Mouse (Mus musculus) intestine, embryonic 15.5 days (tissue): ENCODE results near the gene Retreg2. TPM values are rescaled to one million over a fixed set of nuclear protein-coding genes. Genes with fewer than 3 reads are reported as not detected.

Experiments
- ATAC-seq: fragments of 200-750 bp; cut with Nextera tagmentation; 2 replicates; pipeline ENCODE4 v1.8.0; 2017; ENCODE audit warnings: moderate TSS enrichment, moderate library complexity
- H3K27ac ChIP-seq: fragments of 300-500 bp; sonication (generic); 2 replicates; pipeline ENCODE4 v1.5.1; 2015; ENCODE audit warnings: mild to moderate bottlenecking, inconsistent platforms
- H3K27me3 ChIP-seq: fragments of 300-500 bp; sonication (generic); replicated peaks from 2 replicates; pipeline ENCODE4 v1.6.1; 2015; ENCODE audit warnings: inconsistent platforms
- H3K36me3 ChIP-seq: fragments of 300-500 bp; sonication (generic); 2 replicates; pipeline ENCODE4 v1.6.1; 2015; ENCODE audit warnings: inconsistent platforms
- H3K4me1 ChIP-seq: fragments of 300-500 bp; sonication (generic); replicated peaks from 2 replicates; pipeline ENCODE4 v1.6.1; 2015; ENCODE audit warnings: inconsistent platforms
- H3K4me2 ChIP-seq: fragments of 300-500 bp; sonication (generic); replicated peaks from 2 replicates; pipeline ENCODE4 v1.6.1; 2015; ENCODE audit warnings: mild to moderate bottlenecking, inconsistent platforms
- H3K4me3 ChIP-seq: fragments of 300-500 bp; sonication (generic); replicated peaks from 2 replicates; pipeline ENCODE4 v1.5.1; 2015; ENCODE audit warnings: inconsistent platforms
- H3K9ac ChIP-seq: fragments of 300-500 bp; sonication (generic); 2 replicates; pipeline ENCODE4 v1.6.1; 2015; ENCODE audit warnings: inconsistent platforms
- H3K9me3 ChIP-seq: fragments of 300-500 bp; sonication (generic); 2 replicates; pipeline ENCODE4 v1.6.1; 2016; ENCODE audit warnings: inconsistent platforms
- WGBS: fragments of 180-500 bp; shearing (Covaris S2); methylation state at CpG from one replicate; pipeline ENCODE4 v1.1.7; 2015; 5-methylcytosine and 5-hydroxymethylcytosine counted together
- polyA plus RNA-seq: library from polyadenylated mRNA; unstranded; fragments of >200 nt; fragmentation: Nextera tagmentation; extraction: Ambion mirVana; gene quantifications from 2 replicates; pipeline ENCODE4 v1.2.1, GENCODE M21; 2015

Retreg2 gene
- 49.5 and 51.1 TPM in 2 replicates for polyA plus RNA-seq

GRCm38 (mm10) chr1:75142301-75143261 lies at the start of gene Retreg2, which contains the start of gene Cnppd1:
TSS of gene Retreg2 (plus strand) at chr1:75142778.
TSS of gene Cnppd1 (minus strand) at chr1:75142711.
- H3K4me3 ChIP-seq: peak within 1 kb of the TSS; percentile 98
- peaks cover 29% of the 10 kb centered on the region for H3K36me3 ChIP-seq
- H3K4me1 ChIP-seq: peaks cover 17% of the 10 kb centered on the region; the same call in 1 of the 2 replicates
- H3K27me3 ChIP-seq: no peaks in the 10 kb centered on the region
- H3K4me2 ChIP-seq: peak within 1 kb of the TSS; percentile 89
- H3K27ac ChIP-seq: peak within 1 kb of the TSS; percentile 98
- peak; percentile 94 for ATAC-seq
- no peaks in the 10 kb centered on the region for H3K9me3 ChIP-seq
- peak within 1 kb of the TSS; percentile 96 for H3K9ac ChIP-seq
- 0% methylated on average over 90 of the region's 91 CpGs for WGBS

GRCm38 (mm10) chr1:75122211-75122610 lies 20.4 kb upstream of the Retreg2 start:
- Histone ChIP-seq H3K9me3 (no peaks in the 10 kb centered on the region), H3K4me1 (peaks cover 6% of the 10 kb centered on the region; the same call in 1 of the 2 replicates), H3K9ac (no peak overlapping the region), H3K4me3 (no peak overlapping the region), H3K4me2 (no peak overlapping the region), H3K27ac (no peak overlapping the region), H3K27me3 (no peaks in the 10 kb centered on the region), H3K36me3 (no peaks in the 10 kb centered on the region)
- 78% methylated on average over 3 of the region's 3 CpGs for WGBS
- no peak for ATAC-seq

- H3K4me1 ChIP-seq: peaks cover 6% of the 10 kb centered on the region; the same call in 1 of the 2 replicates
- peak; percentile 99 for ATAC-seq
- H3K4me2 ChIP-seq: peak within 1 kb of the TSS; percentile 63
- WGBS: 1% methylated on average over 56 of the region's 56 CpGs
- no peaks in the 10 kb centered on the region for H3K9me3 ChIP-seq
- no peaks in the 10 kb centered on the region for H3K27me3 ChIP-seq
- H3K4me3 ChIP-seq: peak within 1 kb of the TSS; percentile 57
- no peaks in the 10 kb centered on the region for H3K36me3 ChIP-seq
- peak within 1 kb of the TSS; percentile 64 for H3K9ac ChIP-seq
- H3K27ac ChIP-seq: peak within 1 kb of the TSS; percentile 99
Measured at GRCm38 (mm10) chr1:75124346-75125321, 17.9 kb upstream of the Retreg2 start, which contains the start of gene Nhej1. TSS of gene Nhej1 (minus strand) at chr1:75125200.

DNA sequence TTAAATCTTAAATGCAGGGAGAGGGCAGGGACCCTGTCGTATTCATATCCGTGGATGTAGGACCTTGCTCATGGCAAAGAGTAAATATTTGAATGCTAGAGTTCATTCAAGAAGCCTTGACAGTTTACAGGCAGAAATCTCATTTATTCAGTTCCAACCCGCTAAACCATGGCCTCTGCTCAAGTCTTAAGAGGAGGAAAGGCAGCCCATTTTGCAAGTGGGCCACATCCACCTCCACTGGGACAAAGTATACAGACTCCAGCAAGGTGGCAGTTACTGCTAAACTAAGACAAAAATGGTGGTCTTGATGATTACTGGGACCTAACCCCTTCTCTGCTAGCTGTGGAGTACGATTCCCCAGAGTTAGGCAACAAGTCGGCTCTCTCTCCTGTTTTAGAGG lies 17.2 kb upstream of the Retreg2 start:
- Histone ChIP-seq H3K36me3 (no peaks in the 10 kb centered on the region), H3K9ac (peak overlapping the region; percentile 64; the same call in 1 of the 2 replicates), H3K4me2 (peak overlapping the region; percentile 63), H3K27me3 (no peaks in the 10 kb centered on the region), H3K4me1 (peaks cover 6% of the 10 kb centered on the region; the same call in 1 of the 2 replicates), H3K27ac (peak overlapping the region; percentile 99), H3K9me3 (no peaks in the 10 kb centered on the region), H3K4me3 (peak overlapping the region; percentile 57)
- no peak for ATAC-seq
- 40% methylated on average over 5 of the region's 5 CpGs for WGBS

DNA sequence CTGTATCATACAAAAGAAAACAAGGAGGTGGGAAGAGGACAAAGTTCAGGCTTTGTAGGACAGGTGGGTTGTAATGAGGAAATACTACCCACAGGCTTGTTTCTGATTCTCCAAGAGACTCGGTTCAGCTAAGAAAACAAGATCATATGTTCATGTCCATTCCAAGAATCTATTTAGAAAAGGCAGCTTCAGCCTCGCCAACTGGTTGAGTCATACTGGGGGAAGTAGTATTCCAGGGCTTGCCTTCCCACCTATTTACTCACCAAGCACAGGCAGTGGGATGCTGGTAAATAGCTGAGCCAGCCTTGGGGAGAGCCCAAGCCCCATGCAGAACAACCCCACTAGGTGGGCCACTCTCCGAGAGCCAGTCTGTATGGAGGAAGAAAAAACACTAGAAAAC lies 13.9 kb upstream of the Retreg2 start:
- 60% methylated on average over 3 of the region's 3 CpGs for WGBS
- no peak for ATAC-seq
- Histone ChIP-seq H3K27me3 (no peaks in the 10 kb centered on the region), H3K4me1 (peaks cover 8% of the 10 kb centered on the region; the same call in 1 of the 2 replicates), H3K4me2 (no peak overlapping the region), H3K36me3 (no peaks in the 10 kb centered on the region), H3K9me3 (no peaks in the 10 kb centered on the region), H3K9ac (no peak overlapping the region), H3K27ac (no peak overlapping the region), H3K4me3 (no peak overlapping the region)

GRCm38 (mm10) chr1:75133421-75134207 lies 9.0 kb upstream of the Retreg2 start, which contains the start of gene Slc23a3:
TSS of gene Slc23a3 (minus strand) at chr1:75133890.
- Histone ChIP-seq H3K27me3 (no peaks in the 10 kb centered on the region), H3K4me2 (0 out of 2 replicates have a peak within 1 kb of the TSS, but pooled peaks have one; percentile 14), H3K27ac (no peak within 1 kb of the TSS), H3K4me3 (no peak within 1 kb of the TSS), H3K9me3 (no peaks in the 10 kb centered on the region), H3K36me3 (peaks cover 15% of the 10 kb centered on the region), H3K4me1 (0 out of 2 replicates have a peak, but pooled peaks cover 2% of the 10 kb centered on the region), H3K9ac (no peak within 1 kb of the TSS)
- peak; percentile 48; the same call in 1 of the 2 replicates for ATAC-seq
- 48% methylated on average over 12 of the region's 12 CpGs for WGBS

DNA sequence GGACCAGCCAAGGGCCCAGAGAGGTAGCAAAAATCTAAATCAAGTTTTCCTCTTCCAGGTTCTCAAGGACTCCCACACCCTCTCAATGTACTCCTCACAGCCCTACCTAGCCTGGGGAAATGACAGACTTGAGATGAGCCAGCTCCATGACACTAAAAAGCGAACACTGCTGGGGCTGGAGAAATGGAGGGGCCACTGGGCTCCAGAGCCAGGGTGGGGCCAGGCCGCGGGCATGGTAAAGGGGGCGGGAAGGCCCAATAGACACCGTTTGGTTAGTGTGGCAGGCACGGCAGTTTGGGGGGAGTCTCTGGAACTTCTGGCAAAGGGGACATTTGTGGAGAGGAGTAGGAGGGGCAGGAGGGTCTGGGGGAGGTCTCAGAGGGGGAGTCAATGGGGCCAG lies 6.3 kb upstream of the Retreg2 start:
- H3K9ac ChIP-seq: no peak overlapping the region
- H3K9me3 ChIP-seq: no peaks in the 10 kb centered on the region
- ATAC-seq: no peak
- H3K4me2 ChIP-seq: no peak overlapping the region
- H3K27ac ChIP-seq: no peak overlapping the region
- WGBS: 70% methylated on average over 6 of the region's 6 CpGs
- no peaks in the 10 kb centered on the region for H3K27me3 ChIP-seq
- H3K36me3 ChIP-seq: peaks cover 18% of the 10 kb centered on the region
- 0 out of 2 replicates have a peak, but pooled peaks cover 7% of the 10 kb centered on the region for H3K4me1 ChIP-seq
- no peak overlapping the region for H3K4me3 ChIP-seq

GRCm38 (mm10) chr1:75136730-75137129 lies 5.8 kb upstream of the Retreg2 start:
- no peaks in the 10 kb centered on the region for H3K27me3 ChIP-seq
- no peak overlapping the region for H3K27ac ChIP-seq
- ATAC-seq: no peak; the same call in 1 of the 2 replicates
- H3K9ac ChIP-seq: no peak overlapping the region
- 38% methylated on average over 3 of the region's 3 CpGs for WGBS
- 0 out of 2 replicates have a peak, but pooled peaks cover 7% of the 10 kb centered on the region for H3K4me1 ChIP-seq
- H3K36me3 ChIP-seq: peaks cover 18% of the 10 kb centered on the region
- H3K9me3 ChIP-seq: no peaks in the 10 kb centered on the region
- H3K4me2 ChIP-seq: no peak overlapping the region
- H3K4me3 ChIP-seq: no peak overlapping the region

DNA sequence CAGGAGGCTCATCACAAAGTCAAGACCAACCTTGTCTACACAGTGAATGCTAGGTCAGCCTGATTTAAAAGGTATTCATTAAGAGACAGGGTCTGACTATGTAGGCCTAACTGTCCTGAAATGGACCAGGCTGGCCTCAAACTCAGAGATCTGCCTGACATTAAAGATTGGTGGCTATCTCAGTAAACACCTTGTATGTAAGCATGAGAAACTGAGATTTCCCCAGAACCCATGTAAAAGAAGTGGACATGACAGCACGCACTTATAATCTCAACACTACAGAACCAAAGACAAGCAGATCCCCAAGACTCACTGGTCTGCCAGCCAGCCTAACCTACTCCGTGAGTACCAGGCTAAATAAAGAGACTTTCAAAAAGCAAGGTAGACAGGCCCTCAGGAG lies 4.1 kb upstream of the Retreg2 start:
- no peak overlapping the region for H3K27ac ChIP-seq
- no peak for ATAC-seq
- WGBS: 96% methylated on average over 2 of the region's 2 CpGs
- no peaks in the 10 kb centered on the region for H3K9me3 ChIP-seq
- no peak overlapping the region for H3K4me2 ChIP-seq
- H3K27me3 ChIP-seq: no peaks in the 10 kb centered on the region
- peaks cover 18% of the 10 kb centered on the region for H3K36me3 ChIP-seq
- no peak overlapping the region for H3K9ac ChIP-seq
- H3K4me3 ChIP-seq: no peak overlapping the region
- H3K4me1 ChIP-seq: 0 out of 2 replicates have a peak, but pooled peaks cover 10% of the 10 kb centered on the region

DNA sequence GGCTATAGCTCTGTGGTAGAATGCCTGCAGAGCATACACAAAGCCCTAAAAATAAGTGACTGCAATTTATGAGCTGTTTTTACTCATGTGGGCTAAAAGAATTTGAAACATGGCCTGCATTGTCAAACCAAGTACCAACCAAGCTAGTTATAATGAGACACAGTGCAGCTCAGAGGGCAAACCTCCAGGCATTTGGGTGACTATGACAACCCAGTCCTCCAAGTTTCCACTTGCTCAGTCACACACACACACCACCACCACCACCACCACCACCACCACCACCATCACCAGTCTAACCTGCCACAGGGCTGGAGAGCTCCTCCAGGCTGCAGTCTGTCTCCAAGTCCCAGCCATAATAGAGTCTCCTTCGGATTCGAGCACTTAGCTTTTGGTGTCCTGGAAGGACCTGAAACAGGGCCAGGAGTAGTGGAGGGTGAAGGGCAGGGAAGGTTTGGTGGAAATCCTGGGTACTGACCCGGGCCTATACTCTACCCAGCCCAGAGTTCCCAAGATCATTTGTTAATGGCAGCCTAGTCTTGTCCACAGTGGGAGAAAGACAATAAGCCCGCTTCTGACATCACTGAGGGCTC lies 1.9 kb upstream of the Retreg2 start:
- peak overlapping the region; percentile 98 for H3K27ac ChIP-seq
- H3K27me3 ChIP-seq: no peaks in the 10 kb centered on the region
- peaks cover 23% of the 10 kb centered on the region for H3K36me3 ChIP-seq
- H3K4me1 ChIP-seq: peaks cover 17% of the 10 kb centered on the region; the same call in 1 of the 2 replicates
- no peak for ATAC-seq
- peak overlapping the region; percentile 89 for H3K4me2 ChIP-seq
- H3K9ac ChIP-seq: peak overlapping the region; percentile 96
- H3K4me3 ChIP-seq: peak overlapping the region; percentile 98
- no peaks in the 10 kb centered on the region for H3K9me3 ChIP-seq
- 54% methylated on average over 4 of the region's 4 CpGs for WGBS
